Mouse (Mus musculus): Measurements from ENCODE around the gene Ccdc155.

The Ccdc155 gene

DNA sequence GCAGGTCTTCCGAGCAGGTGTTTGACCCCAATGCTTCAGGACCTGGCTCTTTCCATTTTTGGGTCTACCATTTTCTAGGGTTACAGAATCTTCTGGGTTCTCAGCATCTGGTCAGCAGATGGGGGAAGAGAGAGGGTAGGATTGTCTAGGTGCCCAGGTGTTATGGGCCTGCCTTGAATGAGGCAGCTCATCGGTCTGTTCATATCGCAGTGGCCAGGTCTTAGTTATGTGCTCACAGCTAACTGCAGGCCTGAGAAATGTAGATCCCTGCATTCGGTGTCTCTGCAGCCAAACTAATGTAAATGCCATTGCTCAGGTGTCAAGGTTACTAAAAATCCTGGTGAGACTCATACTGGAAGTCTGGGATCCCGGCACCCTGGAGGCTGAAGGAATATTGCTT lies 21.7 kb upstream of the Ccdc155 start:
- no peak for DNase-seq (ENCODE audit: low read depth)

DNA sequence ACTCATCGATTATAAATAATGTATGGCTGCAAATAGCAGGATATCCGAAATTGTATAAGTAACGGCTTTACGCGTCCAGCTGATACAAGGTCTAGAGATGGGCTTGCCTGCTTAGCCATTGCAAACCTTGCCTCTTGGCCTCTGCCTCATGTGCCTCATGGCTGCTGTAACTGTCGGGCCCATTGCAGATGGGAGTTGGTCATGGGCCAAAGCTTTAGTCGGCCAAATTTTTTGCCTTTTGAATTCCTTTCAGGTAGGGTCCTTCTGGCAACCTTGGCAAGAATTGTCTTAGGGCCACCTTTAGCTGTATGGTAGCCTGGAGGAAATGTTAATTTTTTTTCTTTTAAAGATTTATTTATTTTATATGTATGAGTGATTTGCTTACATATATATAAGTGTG lies 20.1 kb upstream of the Ccdc155 start:
- no peak for DNase-seq (ENCODE audit: low read depth)

DNA sequence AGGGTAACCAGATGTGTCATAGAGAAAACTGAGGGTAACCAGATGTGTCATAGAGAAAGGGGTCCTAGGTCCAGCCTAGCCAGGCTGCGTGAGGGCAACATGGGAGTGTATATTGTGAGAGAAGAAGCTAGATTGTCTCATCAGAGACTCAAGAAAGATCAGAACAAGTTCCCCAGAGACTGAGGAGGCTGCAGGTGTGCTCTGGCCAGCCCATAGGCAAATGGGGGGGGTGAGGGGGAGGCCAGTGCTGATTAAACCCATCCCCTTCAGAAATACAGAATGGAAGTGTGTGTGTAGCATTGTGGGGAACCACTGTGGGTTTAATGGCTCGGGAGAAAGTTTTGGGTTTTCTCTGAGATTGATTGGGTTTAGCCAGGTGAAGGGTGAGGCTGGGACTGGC lies 17.0 kb upstream of the Ccdc155 start:
- no peak for DNase-seq (ENCODE audit: low read depth)

DNA sequence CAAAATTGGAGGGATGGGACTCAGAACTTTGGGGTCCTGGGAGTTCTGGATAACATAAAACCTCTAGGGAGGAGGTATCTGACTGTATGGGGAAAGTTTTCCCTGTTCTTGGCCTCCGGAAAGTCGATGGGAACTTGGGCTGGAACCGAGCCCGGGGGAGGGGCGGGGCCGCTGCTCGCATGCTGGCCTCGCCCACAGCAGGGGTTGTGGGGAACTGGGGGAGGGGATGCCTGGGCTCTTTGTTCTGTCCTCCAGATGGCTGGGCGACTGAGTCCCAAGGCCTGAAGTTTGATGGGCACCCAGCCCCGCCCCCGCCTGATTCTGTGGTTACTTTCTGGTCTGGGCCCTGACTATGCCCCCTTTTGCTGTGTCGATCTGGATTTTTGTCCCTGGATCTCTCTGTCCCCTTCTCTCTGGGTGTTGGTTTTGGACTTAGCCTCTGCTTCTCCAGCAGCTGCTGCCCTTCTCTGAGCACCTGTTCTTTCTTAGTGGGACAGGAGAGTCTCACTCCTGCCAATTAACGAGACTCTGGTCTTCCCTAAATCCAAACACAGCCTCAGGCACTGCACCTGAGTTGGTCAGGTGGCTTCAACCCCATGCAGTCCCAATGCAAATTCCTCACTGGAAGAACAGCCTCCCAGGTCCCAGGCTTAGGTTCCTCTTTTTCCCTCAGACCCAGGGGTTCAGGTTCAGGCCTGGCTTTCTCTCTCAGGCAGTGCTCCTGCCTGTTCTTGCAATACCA lies 11.9 kb upstream of the Ccdc155 start:
- no peak for DNase-seq (ENCODE audit: low read depth)

DNA sequence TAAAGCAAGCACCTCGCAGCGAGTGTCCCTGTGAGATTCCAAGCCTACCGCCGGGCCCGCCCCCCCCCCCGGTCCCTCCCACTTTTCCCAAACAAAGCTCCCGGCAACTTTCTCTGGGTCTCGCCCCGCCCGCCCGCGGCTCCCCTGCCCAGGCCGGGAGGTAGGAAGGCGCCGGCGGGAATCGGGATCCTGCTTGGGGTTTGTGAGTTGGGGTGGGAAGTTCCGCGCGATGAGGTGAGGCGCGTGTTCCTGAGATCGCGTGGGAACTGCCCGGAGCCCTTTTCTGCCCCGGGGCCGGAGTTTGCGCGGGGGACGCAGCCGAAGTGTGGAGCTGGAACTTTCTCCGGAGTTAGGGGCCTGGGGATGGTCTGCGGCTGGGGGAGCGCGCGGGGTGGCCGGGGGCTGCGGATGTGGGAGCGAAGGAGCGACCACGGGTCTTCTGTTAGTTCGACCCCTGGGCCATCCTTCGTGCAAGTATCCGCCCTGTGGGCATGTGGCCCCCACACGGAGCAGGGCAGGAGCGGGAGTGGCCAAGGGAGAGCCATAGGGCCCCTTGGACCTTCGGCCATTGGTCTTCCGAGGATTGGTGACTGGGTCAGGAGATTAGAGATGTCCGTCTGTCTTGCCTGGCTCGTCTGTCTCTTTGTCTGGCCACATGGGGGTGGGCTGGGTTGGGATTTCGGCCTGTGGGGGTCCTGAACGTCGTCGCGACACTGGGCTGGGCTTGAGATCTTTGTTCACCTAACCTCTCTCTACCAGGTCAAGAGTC lies 11.2 kb upstream of the Ccdc155 start, which contains the start of gene Tead2:
TSS of gene Tead2 (plus strand) at position 81 of the 769 bp plus-strand sequence.
- DNase-seq (ENCODE audit: low read depth) = no peak

DNA sequence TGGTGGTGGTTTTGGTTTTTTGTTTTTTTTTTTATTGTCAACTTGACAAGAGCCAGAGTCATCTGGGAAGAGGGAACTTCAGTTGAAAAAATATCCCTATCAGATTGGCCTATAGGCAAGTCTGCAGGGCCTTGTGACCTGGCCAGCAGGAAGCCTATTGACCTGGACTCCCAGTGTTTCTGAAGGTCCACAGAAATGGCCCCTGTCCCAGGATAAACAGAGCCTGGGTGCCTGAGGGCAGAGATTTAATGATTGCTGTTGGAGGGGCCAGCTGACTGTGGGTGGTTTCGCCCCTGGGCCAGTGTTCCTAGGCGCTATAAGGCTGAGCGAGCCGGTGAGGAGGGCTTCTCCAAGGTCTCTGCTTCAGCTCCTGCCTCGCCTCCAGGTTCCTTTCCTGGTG lies 9.0 kb upstream of the Ccdc155 start:
- DNase-seq (ENCODE audit: low read depth) = no peak

DNA sequence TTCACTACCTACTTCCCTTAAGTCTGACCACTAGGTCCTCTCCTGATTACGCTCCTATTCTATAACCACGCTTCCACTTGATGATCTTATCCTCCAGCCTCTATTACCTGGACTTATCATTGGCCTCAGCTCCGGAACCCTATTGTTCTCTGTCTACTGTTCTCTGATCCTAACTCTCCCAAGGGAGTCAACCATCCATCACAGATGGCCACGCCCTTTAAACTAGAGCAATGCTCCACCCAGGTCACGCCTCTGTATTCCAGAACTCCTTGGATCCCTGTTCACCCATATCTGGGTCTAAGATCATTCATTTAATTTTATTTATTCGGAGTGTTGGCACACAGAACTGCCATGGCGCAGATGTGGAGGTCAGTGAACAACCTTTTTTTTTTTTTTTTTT lies 7.7 kb upstream of the Ccdc155 start:
- no peak for DNase-seq (ENCODE audit: low read depth)

DNA sequence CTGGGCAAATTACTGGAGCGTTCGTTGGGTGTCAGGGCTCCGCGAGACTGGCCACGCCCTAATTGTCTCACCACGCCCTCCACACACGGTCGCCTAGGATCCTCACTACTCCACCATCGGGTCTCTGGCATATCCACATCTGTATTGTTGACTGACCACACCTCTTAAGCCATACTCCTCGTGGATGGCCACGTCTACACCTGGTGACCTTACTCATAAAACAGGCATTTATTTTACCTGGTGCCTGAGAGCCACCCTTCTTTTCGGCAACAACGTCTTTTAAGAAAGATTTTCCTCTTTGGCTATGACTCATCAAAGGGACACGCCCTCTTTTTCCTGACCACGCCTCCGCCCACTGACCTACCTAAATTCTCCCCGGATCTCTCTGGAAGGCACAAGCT lies 7.2 kb upstream of the Ccdc155 start, which contains the start of gene Dkkl1:
TSS of gene Dkkl1 (minus strand) at position 297 of the 401 bp plus-strand sequence.
- peak; percentile 46 for DNase-seq (ENCODE audit: low read depth)

DNA sequence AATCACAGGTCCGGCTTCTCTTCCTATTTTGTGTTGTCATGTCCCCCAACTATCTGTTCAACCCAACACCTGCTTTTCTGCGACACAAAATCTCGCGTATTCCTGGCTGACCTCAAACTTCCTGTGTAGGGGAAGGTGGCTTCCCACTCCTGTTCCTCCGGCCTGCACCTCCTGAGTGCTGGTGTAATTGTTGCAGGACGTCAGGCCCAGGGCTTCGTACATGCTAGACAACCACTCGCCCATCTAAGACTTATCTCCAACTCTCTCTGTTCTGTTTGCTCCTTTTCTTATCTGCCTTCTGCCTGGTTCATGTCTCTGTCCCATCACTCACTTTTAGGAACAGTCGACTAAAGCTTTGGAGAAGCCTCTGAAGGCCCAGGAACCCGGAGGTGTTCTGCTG lies 6.4 kb upstream of the Ccdc155 start:
- peak; percentile 36 for DNase-seq (ENCODE audit: low read depth)

DNA sequence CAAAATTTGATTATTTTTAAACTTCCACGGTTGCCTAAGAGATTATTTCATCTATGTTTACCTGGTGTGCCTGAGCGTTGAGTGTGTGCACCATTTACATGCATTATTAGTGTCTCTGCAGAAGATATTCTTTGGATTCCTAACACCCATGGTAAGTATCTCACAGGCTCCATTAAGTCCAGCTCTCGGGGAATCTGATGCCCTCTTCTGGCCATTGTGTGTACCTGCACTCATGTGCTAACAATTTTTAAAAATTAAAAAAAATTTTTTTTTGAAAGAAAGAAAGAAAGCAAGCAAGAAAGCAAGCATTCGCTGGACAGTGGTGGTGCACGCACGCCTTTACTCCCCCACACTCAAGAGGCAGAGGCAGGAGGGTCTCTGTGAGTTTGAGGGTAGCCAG lies 3.6 kb upstream of the Ccdc155 start:
- peak; percentile 16 for DNase-seq (ENCODE audit: low read depth)

DNA sequence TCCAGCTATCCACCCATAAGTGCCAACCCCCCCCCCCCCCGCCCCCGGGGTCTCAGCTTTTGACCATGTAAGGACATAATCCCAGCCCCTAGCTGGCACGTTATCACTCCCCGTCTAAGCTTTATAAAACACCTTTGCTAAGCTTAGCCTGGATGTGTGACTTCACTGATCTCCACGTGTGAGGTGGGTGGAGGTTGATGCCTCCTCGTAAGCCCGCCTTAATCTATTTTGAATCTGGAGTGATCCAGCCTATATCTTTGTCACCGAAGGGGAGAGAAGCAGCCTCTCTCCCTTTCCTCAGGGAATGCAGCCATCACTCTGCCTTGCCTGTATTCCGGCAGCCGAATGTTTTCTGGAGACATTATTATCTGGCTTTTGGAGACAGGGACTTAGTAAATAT lies 2.0 kb downstream of the Ccdc155 start:
- no peak for DNase-seq (ENCODE audit: low read depth)

DNA sequence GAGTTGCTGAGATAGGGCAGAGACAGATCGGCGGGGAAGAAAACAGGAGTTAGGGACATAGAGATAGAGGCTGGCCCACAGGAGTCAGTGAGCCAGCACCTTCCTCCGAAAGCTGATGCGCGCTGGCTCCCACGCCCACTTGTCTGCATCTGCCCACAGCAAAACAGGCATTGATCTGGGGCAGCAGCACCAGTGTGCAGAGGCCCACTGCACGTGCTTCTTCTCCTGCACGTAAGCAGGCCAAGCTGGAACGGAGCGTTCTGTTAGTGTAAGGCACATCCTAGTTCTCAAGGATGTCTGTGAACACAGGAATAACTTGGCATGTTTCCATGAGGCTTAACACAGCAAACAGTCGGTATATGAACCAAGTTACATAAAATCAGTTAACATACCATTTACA lies 5.7 kb downstream of the Ccdc155 start:
- no peak for DNase-seq (ENCODE audit: low read depth)

DNA sequence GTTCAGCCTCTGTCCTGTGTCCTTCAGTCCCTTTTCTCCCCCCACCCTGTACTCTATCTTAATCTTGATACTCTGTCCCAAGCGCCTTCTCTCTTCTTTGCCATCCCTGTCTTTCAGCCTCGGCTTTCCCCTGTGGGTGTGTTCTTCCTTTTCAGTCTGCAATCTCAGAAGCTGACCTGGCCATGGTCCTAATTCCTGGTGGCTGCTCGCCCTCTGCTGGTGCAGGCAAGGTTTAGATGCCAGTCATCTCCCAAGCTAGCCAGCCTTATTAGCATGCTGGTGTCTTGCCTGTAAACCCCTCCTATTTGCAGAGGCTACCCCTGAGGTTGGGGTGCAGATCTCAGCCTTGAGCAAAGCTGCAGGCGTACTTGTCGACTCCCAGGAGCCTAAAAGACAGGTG lies 6.3 kb downstream of the Ccdc155 start:
- DNase-seq (ENCODE audit: low read depth) = peak; percentile 76

DNA sequence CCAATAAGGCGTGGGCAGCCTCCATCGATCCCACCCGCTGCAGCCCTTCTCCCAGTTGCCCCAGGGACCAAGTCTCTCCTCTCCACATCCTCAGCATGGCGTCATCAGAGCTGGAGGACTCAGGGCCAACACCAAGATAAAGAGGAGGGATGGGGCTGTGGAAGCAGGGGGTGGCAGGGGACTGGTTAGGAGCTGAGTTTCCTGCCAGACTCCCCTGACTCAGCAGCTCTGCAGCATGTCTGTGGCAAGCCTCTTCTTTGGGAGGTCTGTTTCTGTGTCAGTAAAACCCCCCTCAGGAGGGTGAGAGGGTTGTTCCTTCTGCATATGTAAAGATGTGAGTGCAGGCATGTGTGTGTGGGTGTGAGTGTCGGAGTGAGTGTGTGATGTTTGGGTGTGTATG lies 7.7 kb downstream of the Ccdc155 start:
- peak; percentile 24 for DNase-seq (ENCODE audit: low read depth)

DNA sequence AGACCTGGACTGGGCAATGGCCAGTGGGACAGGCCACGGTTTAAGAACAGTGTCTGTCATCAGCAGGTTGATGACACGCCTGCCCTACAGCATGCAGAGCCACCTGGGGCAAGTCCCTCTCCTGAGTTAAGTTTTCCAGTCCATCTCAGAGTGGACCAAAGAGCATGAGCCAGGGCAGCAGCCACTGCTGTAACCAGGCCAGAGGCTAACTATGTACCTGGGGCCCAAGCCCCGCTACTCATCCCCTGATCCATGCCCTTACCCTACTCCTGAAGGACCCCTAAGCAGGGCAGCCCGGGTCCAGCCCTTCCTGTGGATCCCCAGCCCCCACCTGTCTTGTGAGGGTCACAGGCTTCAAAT lies 8.5 kb downstream of the Ccdc155 start:
- DNase-seq (ENCODE audit: low read depth) = no peak

DNA sequence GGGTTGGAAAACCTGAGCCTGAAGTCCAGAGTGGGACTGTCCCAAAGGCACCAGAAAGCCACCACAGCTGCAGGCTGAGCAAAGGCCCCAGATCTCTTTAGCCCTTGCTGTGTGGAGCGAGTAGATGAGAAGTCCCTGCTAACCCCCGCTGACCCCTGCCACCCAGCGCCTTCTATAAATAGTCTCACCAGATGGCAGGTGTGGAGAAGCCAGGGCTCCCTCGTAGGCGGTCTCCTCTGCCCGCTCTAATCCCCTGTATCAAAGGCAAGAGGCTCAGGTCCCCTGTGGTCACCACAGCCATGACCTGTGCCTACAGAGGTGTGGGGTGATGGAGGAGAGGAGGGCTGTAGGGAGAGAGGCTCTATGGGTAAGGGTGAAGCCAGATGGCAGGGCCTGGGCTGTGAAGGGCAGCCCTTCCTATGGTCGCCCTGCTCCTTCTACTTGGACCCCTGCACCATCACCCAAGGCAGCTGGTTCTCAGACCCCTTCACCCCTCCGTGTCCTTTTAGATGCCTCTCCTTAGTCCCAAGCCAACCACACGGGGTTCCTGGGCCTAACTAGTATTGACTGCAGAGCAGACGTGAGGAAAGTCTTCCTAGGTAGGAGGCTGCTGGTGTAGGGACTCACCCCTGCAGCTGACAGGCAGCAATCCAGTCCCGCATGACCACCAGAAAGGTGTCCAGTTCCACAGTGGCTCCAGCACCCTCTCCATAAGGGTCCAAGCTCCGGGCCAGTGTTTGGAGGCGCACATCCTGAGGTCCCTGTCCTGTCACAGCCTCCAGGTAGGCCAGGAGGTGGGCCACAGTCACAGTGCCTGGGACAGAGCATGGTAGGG lies 9.1 kb downstream of the Ccdc155 start:
- no peak for DNase-seq (ENCODE audit: low read depth)

DNA sequence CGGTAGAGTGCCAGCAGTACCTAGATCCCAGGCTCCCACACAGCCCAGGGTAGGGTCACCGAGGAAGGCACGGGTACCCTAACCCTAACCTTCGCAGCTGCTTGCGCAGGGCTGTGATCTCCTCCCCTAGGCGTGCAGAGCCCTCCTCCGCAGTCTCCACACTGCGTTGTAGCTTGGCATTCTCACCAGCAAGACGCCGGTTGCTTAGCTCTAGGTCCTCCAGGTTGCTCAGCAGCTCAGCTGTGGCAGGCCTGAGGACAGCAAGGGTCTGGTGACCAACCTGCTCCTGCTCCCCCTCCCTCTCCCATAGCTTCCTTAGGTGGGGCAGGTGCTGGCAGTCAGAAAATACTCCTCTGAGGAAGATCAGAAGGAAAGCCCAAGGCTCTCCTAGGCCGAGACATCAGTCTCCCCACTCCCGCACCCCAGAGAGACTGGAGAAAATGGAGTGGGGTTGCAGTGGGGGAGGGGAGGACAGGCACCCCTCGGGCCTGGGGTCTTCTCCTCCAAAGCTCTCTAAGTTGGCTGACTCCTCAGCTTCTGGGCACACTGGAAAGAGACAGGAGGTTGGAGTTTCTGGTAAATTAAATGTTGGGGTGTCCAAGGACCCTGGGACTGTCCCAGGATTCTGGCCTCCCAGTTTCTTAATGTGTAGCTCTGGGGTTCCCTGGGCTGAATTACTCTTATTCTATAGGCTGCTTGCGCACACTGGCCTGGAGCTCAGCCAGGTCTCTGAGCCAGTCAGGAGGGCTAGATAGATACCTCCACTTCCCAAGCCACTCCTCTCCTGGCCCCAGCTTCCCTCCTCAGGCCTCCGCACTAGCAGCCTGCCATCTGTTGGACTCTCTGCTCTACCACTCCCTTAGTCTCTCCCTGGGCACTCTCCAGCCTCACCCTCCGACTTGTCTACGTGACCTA lies 10.6 kb downstream of the Ccdc155 start:
- DNase-seq (ENCODE audit: low read depth) = peak; percentile 20

DNA sequence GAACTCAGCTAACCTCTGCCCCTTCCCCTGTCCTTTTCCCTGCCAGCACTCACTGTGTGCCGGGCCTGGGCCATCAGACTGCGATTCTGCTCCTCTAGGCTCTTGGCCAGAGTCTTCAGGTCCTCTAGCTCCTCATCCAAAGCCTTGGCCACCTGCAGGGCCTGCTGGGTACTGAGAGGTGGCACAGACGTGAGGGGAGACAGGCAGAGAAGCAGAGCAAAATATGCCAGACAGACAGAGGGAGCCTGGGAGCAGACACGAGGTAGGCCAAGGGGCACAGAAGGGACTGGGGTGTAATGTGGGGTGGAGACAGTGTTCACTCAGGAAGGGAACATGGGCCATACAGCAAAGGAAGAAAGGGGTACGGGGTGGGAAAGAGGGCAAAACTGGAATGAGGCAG lies 11.3 kb downstream of the Ccdc155 start:
- DNase-seq (ENCODE audit: low read depth) = no peak

DNA sequence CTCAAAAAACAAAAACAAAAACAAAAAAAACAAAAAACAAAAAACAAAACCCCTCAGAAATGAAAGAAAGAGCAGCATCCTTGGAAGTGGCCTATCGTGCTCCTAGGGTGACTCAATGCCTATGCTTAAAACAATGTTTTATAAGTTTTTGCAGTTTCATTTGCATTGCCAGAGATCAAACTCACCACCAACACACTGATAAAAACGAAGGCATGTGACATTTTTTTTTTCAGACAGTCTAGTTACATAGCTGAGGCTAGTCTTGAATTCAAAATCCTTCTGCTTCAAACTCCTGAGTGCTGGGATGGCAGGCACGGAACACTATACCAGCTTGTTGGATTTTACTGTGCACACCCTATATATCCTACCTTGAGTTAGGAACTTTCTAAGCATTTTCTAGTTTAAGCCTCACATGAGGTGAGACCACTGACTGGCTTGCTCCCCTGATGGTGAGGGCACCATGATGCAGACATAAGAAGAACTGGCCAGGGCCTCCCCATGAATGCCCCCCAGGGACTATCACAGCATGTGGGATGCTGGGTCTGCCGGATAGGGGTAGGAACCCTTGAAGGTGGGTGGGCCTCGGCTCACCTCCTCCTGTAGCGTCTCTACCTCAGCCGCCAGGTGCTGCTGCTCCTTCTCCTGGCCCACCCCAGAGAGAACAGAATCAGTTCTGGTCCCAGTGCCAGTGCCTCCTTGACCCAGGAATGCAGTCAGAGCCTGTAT lies 11.9 kb downstream of the Ccdc155 start:
- no peak for DNase-seq (ENCODE audit: low read depth)

DNA sequence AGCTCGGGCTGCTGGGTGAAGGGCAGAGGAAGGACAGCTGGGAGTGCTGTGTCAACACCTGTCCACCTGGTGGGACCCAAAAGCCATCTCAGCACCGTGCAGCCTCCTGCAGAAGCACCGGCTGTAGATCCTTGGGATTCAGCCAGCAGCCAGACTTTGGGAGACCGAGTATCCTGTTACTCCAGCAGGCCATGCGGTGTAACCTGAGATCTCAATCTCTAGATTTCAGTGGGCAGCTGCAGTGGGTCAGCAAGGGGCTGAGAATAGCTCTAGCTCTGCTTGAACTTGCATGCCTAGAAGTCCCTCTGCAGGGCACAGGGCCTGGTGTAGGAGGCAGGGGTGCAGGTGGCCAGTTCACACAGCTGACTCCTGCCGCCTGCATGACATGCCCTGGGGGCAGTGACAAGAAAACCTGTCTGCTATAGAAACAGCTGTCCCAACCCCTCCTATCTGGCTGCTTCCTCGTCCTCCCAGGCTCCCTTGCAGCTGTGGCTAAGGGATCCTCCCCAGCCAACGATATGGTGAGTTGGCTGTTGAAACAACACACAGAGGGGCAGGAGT lies 12.8 kb downstream of the Ccdc155 start:
- peak; percentile 11 for DNase-seq (ENCODE audit: low read depth)

DNA sequence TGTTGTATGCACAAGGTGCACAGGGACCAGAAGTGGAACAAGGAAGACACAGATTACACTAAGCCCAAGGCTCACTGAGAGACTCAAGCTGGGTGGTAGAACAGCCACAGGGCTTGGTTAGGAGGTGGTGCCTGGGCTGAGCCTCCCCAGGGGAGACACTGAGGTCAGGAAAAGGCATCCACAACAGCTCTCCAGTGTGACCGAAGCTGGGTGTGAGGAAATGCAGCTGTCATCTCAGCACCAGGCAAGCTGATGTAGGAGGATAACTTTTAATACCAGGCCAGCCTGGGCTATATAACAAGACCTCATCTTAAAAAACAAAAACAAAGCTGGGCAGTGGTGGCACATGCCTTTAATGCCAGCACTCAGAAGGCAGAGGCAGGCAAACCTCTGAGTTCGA lies 13.5 kb downstream of the Ccdc155 start:
- DNase-seq (ENCODE audit: low read depth) = no peak

All from 416B (cell line).